Mouse (Mus musculus): ENCODE measurements around the gene Zfp36l3.
"Not testable (repeated sequence)": the region's sequence is repeated elsewhere in the genome, so short reads cannot be mapped to it uniquely, and the experiment has no call there.

Zfp36l3 gene

GRCm38 (mm10) chrX:53776276-53776675 is at the start of gene Zfp36l3:
Gene Zfp36l3, minus strand, starts transcription at chrX:53776394.
- no peak for DNase-seq

- DNase-seq: peak; percentile 3
Measured at GRCm38 (mm10) chrX:53799074-53799473, 22.9 kb upstream of the Zfp36l3 start.

GRCm38 (mm10) chrX:53797519-53797918 is 21.3 kb upstream of the Zfp36l3 start, which contains the start of gene Xlr:
Gene Xlr, minus strand, starts transcription at chrX:53797706.
- not testable (repeated sequence) for DNase-seq

- no peak for DNase-seq
Measured at GRCm38 (mm10) chrX:53757736-53758135, 18.5 kb downstream of the Zfp36l3 start, which contains the start of gene 1700013H16Rik. Gene 1700013H16Rik, minus strand, starts transcription at chrX:53757831.

- no peak for DNase-seq
Measured at GRCm38 (mm10) chrX:53752851-53753250, 23.3 kb downstream of the Zfp36l3 start.

- DNase-seq: no peak
Measured at GRCm38 (mm10) chrX:53728967-53729366, 47.2 kb downstream of the Zfp36l3 start.

GRCm38 (mm10) chrX:53724596-53724995 is 51.6 kb downstream of the Zfp36l3 start, which contains the start of gene 4930502E18Rik:
Gene 4930502E18Rik, plus strand, starts transcription at chrX:53724826.
- DNase-seq: no peak

Data from kidney, adult 9 months (tissue).